Mouse (Mus musculus) embryo, embryonic 10 days (tissue): ENCODE data around the gene Map3k11.

Experiments used
- DNase-seq: peaks from one replicate; pipeline ENCODE4 v3.0.0-alpha.2; 2015; ENCODE audit warnings: low spot score

The Map3k11 gene

GRCm38 (mm10) chr19:5731264-5731978 lies 42.9 kb downstream of the Map3k11 start:
- DNase-seq, result peak; percentile 99

DNA sequence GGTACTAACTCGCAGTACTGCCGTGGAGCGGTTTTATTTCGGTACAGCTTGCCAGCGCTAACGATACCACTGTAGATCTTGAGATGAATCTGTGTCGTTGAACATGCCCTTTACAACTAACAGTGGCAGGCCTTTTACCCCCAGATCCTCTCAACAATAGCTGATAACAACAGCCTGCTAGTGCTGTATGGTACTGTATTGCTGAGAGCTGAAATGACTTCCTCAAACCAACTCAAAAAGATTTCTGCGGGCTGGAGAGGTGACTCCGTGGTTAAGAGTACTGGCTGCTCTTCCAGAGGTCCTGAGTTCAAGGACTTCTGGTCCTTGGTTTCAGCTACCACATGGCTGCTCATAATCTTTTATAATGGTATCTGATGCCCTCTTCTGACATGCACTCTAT lies 45.8 kb downstream of the Map3k11 start:
- DNase-seq, result no peak

DNA sequence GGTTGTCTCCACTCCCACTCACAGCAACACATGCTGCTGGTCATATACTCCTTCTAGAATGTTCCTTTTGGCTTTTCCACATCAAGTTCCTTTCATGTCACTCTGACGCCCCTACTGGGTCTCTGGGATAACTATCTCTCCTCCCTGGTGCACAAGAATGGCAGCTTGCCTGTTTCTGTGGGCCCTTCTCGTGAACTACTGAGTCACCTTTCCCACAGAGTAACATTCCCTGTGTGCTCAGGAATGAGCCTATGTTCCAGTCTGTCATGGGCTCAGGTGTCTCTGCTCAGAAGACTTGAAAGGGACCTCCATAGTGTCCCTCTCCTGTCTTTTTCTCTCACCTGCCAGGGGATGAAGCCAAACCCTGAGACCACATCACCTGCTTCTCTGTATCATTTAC lies 50.9 kb downstream of the Map3k11 start:
- no peak for DNase-seq

GRCm38 (mm10) chr19:5740320-5741317 lies 52.1 kb downstream of the Map3k11 start, which contains the start of gene Ltbp3:
TSS of gene Ltbp3 (plus strand) at chr19:5740904.
- DNase-seq, result no peak

DNA sequence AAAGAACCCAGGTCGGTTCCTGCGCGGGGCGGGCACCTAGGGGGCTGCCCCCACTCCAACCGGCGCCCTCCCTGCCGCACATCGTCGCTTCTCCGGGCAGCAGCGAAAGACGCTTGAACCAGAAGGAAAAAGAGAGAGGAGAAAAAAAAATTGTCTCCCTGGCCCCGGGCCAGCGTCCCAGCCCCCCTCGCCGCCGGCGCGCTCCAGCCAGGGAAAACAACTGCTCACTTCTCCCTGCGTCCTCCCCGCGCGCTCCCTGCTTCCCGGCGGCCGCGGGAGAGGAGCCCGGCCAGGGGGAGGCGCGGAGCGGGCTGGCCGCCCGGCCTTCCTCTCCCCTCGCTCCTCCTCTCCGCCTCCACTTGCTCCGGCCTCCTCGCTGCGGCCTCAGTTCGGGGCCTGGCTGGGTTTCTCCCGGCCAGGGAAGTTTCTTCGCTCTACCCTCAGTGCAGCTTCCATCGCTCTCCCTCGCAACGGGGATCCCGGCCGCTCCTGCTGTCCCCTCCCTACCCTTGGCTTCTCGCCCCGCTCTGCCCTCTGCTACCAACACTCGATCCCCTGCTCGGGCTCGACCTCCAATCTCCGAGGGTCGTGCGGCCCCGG lies 53.2 kb downstream of the Map3k11 start:
- DNase-seq, result peak; percentile 64

DNA sequence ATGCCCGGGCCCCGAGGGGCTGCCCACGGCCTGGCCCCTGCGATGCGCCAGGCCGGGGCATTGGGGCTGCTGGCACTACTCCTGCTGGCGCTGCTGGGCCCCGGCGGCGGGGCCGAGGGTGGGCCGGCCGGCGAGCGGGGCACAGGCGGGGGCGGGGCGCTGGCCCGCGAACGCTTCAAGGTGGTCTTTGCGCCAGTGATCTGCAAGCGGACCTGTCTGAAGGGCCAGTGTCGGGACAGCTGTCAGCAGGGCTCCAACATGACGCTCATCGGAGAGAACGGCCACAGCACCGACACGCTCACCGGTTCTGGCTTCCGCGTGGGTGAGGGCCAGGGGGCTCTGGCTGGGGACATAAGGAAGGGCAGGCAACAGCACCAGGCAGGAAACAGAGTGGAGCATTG lies 53.7 kb downstream of the Map3k11 start:
- DNase-seq, result peak; percentile 39

DNA sequence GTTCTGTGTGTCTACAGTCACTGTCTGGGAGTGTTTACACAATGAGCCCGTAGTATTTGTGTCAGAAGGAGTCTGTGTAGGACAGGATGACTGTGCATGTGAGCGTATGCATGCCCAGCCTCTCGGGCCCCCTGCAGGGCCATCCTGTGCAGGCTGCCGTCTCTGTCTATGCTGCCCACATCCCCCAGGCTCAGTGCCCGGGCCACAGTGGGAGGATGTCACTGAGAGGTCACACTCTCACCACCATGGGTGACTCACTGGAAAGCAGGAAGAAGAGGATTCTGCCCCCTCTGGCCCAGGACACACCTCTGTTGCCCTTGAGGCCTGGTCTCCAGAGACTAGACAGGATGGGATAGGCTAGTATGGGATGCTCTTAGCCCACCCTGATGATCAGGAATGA lies 55.0 kb downstream of the Map3k11 start:
- no peak for DNase-seq

DNA sequence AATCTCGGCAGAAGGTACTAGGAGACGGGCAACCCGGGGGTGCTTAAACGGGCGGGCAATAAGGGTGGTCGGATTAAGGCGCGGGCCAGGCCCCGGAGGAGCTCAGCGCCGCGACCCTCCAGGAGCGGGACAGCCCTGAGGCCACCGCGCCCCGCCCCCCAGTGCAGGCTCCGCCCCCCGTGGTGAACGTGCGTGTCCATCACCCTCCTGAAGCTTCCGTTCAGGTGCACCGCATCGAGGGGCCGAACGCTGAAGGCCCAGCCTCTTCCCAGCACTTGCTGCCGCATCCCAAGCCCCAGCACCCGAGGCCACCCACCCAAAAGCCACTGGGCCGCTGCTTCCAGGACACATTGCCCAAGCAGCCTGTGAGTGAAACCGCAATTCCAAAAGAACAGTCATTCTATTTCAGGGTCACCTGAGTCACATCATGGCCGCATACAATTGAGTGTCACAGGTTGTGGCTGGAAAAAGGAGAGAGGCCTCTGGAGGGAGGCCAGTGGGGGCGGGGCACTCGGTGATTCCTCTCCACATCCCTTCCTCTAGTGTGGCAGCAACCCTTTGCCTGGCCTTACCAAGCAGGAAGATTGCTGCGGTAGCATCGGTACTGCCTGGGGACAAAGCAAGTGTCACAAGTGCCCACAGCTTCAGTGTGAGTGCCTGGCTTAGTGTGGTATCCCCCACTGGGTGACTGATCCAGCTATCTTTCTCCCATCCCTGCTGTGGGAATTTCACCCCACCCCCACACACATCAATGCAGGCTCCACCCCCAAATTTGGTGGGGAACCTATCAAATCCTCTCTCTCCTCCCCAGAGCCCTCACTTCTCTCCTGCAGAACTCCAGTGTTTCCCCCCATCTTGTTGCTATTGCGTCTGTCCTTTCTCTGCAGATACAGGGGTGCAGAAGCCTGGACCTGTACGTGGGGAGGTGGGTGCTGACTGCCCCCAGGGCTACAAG lies 57.5 kb downstream of the Map3k11 start:
- no peak for DNase-seq

GRCm38 (mm10) chr19:5746907-5747363 lies 58.4 kb downstream of the Map3k11 start:
- peak; percentile 69 for DNase-seq

GRCm38 (mm10) chr19:5749476-5749875 lies 60.9 kb downstream of the Map3k11 start:
- DNase-seq, result no peak

GRCm38 (mm10) chr19:5750951-5751350 lies 62.4 kb downstream of the Map3k11 start:
- DNase-seq, result peak; percentile 29

- peak; percentile 47 for DNase-seq
Measured at GRCm38 (mm10) chr19:5751742-5752141, 63.2 kb downstream of the Map3k11 start.
